Mouse (Mus musculus): Measurements from ENCODE around the gene Sgtb.

DNA sequence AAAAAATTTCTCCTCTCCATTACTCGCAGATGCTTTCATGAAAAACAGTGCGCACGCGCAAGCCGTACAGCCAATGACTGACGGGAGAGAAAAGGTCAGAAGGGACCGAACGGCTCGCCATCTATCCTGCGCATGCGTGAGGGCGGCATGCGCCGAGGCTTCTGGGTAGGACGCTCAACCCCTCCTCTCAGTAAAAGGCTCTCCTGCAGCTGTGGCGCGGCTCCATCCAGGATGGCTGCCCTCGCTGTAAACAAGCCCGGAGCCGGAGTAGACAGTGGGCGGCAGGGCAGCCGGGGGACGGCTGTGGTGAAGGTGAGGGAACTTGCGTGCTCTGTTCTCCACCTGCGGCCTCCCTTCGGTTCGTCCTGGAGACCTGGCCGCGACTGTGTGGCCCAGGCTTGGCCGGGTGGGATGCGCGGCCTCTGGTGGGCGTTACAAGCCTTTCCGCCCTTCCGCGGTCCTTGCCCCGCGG lies 69.1 kb downstream of the Sgtb start, which contains the start of gene Trim23:
- no peak for TF ChIP-seq CTCF (IDR thresholded peaks at IDR 0.05; ENCODE audit: borderline replicate concordance, insufficient read depth, low read depth, low read length)
- peak; percentile 90 for TF ChIP-seq POLR2A (IDR thresholded peaks at IDR 0.05; ENCODE audit: borderline replicate concordance, insufficient read depth, low read length)
